Mouse (Mus musculus) embryonic facial prominence, embryonic 14.5 days (tissue): ENCODE measurements around the gene Rlbp1. TPM values are rescaled to one million over a fixed set of nuclear protein-coding genes. Genes with fewer than 3 reads are reported as not detected.

Experiments used
- ATAC-seq: fragments of 200-750 bp; cut with Nextera tagmentation; 2 replicates; pipeline ENCODE4 v1.8.0; 2017; ENCODE audit warnings: low read depth, moderate number of reproducible peaks, moderate TSS enrichment
- DNase-seq: peaks from one replicate; pipeline ENCODE4 v3.0.0-alpha.2; 2015; ENCODE audit warnings: low spot score
- H3K27ac ChIP-seq: fragments of 300-500 bp; sonication (generic); replicated peaks from 2 replicates; pipeline ENCODE4 v1.5.1; 2014; ENCODE audit warnings: low read depth, mild to moderate bottlenecking, low read length, moderate library complexity
- H3K27me3 ChIP-seq: fragments of 300-500 bp; sonication (generic); replicated peaks from 2 replicates; pipeline ENCODE4 v1.6.1; 2014; ENCODE audit warnings: low read length; ENCODE audit not compliant: control insufficient read depth, insufficient read depth
- H3K36me3 ChIP-seq: fragments of 300-500 bp; sonication (generic); 2 replicates; pipeline ENCODE4 v1.6.1; 2014; ENCODE audit warnings: low read length, mixed read lengths; ENCODE audit not compliant: control insufficient read depth, insufficient read depth
- H3K4me1 ChIP-seq: fragments of 300-500 bp; sonication (generic); 2 replicates; pipeline ENCODE4 v1.6.1; 2014; ENCODE audit warnings: antibody characterized with exemption, low read length; ENCODE audit not compliant: control insufficient read depth, insufficient read depth
- H3K4me2 ChIP-seq: fragments of 300-500 bp; sonication (generic); 2 replicates; pipeline ENCODE4 v1.6.1; 2014; ENCODE audit warnings: low read depth, mild to moderate bottlenecking, low read length, moderate library complexity, mixed read lengths
- H3K4me3 ChIP-seq: fragments of 300-500 bp; sonication (generic); 2 replicates; pipeline ENCODE4 v1.5.1; 2014; ENCODE audit warnings: low read depth, mild to moderate bottlenecking, low read length
- H3K9ac ChIP-seq: fragments of 300-500 bp; sonication (generic); 2 replicates; pipeline ENCODE4 v1.6.1; 2014; ENCODE audit warnings: low read depth, mild to moderate bottlenecking, low read length, moderate library complexity, mixed read lengths
- H3K9me3 ChIP-seq: fragments of 300-500 bp; sonication (generic); 2 replicates; pipeline ENCODE4 v1.6.1; 2016; ENCODE audit warnings: low read length; ENCODE audit not compliant: control insufficient read depth
- whole genome bisulfite sequencing: fragments of 180-500 bp; shearing (Covaris S2); extraction: QIAGEN DNeasy Blood & Tissue Kit; methylation state at CpG from one replicate; pipeline ENCODE4 v1.1.7; 2014; 5-methylcytosine and 5-hydroxymethylcytosine counted together
- polyA plus RNA-seq: library from polyadenylated mRNA; unstranded; fragments of >200 nt; fragmentation: Nextera tagmentation; extraction: Ambion mirVana; gene quantifications from 2 replicates; pipeline ENCODE4 v1.2.1, GENCODE M21; 2014

Rlbp1 gene
- polyA plus RNA-seq, 1 experiment from 2014 or later, result 2.5 TPM

DNA sequence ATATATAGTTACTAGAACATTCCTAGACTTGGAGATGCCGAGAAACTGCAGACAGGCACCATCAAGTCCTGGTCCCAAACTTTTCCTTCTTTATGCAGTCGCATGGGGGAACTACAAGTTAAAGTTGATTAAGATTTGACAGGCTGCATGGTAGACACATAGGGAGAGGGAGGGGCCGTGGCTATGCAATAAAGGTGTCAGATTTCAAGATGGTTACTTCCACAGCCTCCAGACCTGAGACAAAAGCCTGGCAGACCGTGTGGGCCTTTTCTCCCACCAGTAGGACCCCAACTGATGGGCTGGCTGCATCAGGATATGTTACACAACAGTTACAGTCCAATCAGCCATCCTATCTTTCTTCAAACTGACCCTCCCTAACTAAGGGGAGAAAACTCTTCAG is 17.4 kb downstream of the Rlbp1 start:
- Histone ChIP-seq H3K4me1 (no peaks in the 10 kb centered on the region; the same call in 1 of the 2 replicates), H3K27ac (no peak overlapping the region), H3K9ac (no peak overlapping the region), H3K4me3 (no peak overlapping the region), H3K36me3 (no peaks in the 10 kb centered on the region), H3K27me3 (no peaks in the 10 kb centered on the region), H3K4me2 (no peak overlapping the region), H3K9me3 (no peaks in the 10 kb centered on the region)
- no peak for DNase-seq
- ATAC-seq, result no peak
- WGBS, result 31% methylated on average over 4 of the region's 4 CpGs

DNA sequence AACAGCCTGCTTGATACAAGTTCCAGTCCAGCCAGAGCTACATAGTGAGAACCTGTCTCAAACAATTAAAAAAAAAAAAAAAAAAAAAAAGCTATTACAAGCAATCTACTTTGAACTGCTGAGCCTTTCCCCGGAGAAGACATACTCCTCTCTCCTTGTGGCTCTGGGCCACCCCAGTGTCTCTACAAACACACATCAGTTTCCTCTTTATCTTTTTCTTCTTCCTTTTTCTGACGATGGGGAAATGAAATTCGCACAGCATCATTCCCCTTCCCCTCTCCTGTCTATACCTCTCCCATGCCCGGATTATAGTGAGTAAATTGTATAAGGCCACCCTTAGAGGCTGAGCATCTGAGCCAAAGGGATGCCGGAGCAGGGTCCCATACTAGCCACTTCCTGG is 18.2 kb downstream of the Rlbp1 start:
- ATAC-seq (no peak), DNase-seq (no peak)
- no peak overlapping the region for H3K27ac ChIP-seq
- no peak overlapping the region for H3K4me2 ChIP-seq
- H3K9me3 ChIP-seq, result no peaks in the 10 kb centered on the region
- H3K4me1 ChIP-seq, result no peaks in the 10 kb centered on the region; the same call in 1 of the 2 replicates
- 76% methylated on average over 5 of the region's 5 CpGs for WGBS
- no peaks in the 10 kb centered on the region for H3K27me3 ChIP-seq
- no peak overlapping the region for H3K9ac ChIP-seq
- H3K36me3 ChIP-seq, result no peaks in the 10 kb centered on the region
- no peak overlapping the region for H3K4me3 ChIP-seq

DNA sequence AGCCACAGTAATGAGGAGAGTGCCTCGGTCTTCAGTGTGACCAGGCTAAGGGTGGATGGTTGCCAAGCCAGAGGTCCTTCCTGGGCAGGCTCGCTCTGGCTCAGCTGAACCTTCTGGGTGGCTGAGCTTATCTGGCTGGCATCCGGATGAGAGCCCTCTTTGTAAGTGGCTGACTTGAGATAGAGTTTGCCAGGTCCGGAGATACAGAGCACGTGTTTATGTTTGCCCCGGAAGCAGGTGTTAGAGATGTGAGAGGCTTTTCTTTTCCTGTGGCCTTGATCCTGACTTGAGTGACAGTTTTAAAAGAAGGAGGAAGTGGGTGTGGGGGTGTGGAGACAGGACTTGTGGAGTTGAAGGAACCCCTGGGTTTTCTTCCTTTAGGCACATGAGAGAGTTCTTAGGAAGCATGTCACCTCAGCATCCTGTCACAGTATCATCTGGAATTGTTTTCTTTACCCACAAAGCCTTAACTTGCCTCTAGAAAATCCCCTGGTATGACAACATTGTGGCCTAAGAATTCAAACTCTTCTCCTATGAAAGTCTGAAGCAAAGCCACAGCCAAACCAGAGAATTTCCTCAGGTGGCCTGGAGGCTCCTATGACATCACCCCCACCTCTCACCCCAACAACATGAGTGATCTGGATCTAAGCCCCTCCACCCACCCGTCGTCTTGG is 23.3 kb downstream of the Rlbp1 start:
- 52% methylated on average over 8 of the region's 8 CpGs for WGBS
- H3K27ac ChIP-seq, result peak overlapping the region; percentile 7

DNA sequence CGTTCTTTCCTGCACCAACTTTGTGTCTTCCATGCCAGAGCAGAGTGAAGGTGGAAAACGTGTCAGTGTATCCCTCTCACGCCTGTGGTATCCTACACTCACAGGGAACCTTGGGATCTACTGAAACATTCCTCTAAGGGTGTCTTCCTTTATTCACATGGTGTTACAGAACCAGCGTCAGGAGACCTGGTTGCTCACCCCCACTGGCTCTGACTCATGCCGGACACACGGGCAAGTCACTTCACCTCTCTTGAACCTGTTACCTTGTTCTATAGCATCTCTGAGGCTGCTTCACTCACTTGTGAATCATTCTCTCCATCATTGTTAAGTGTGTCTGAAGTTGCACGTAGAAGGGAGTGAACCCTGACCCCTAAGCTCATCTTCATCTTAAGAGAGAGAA is 24.0 kb downstream of the Rlbp1 start:
- no peak overlapping the region for H3K4me3 ChIP-seq
- H3K4me1 ChIP-seq, result no peaks in the 10 kb centered on the region
- DNase-seq, result no peak
- no peaks in the 10 kb centered on the region for H3K27me3 ChIP-seq
- no peak for ATAC-seq
- peaks cover 23% of the 10 kb centered on the region for H3K36me3 ChIP-seq
- no peaks in the 10 kb centered on the region for H3K9me3 ChIP-seq
- H3K27ac ChIP-seq, result peak overlapping the region; percentile 28; the same call in 1 of the 2 replicates
- H3K4me2 ChIP-seq, result no peak overlapping the region
- no peak overlapping the region for H3K9ac ChIP-seq
- WGBS, result 95% methylated on average over 7 of the region's 7 CpGs

More for the DNA sequence above, 23.3 kb downstream of the Rlbp1 start:
- Histone ChIP-seq H3K36me3 (peaks cover 18% of the 10 kb centered on the region), H3K4me3 (no peak overlapping the region), H3K27me3 (no peaks in the 10 kb centered on the region), H3K9me3 (no peaks in the 10 kb centered on the region), H3K4me2 (no peak overlapping the region), H3K9ac (no peak overlapping the region), H3K4me1 (no peaks in the 10 kb centered on the region)
- ATAC-seq, result no peak
- peak; percentile 32 for DNase-seq

DNA sequence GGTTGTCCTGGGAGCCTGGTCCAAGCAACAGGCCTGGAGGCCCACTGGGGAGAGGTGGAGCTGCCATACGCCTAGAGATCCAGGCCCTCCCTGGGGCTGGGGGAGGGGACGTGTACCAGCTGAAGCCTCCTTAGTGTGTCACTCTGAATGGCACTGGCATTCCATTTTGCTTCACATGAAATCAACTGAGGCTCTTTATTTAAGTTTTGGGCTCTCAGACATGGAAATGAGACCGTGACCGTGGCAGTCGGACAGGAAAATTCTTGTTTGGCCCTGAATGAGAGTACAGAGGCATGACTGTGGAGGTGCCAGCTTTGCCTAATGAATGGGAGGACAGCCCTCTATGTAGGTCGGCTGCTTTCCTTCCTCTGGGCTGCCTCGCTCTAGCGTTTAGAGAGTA is 24.6 kb downstream of the Rlbp1 start:
- no peaks in the 10 kb centered on the region for H3K4me1 ChIP-seq
- peak; percentile 64 for ATAC-seq
- peak overlapping the region; percentile 48; the same call in 1 of the 2 replicates for H3K27ac ChIP-seq
- no peaks in the 10 kb centered on the region for H3K9me3 ChIP-seq
- no peak overlapping the region for H3K4me2 ChIP-seq
- H3K27me3 ChIP-seq, result no peaks in the 10 kb centered on the region
- no peak overlapping the region for H3K4me3 ChIP-seq
- H3K36me3 ChIP-seq, result peaks cover 27% of the 10 kb centered on the region
- 61% methylated on average over 8 of the region's 8 CpGs for WGBS
- no peak overlapping the region for H3K9ac ChIP-seq
- peak; percentile 37 for DNase-seq

DNA sequence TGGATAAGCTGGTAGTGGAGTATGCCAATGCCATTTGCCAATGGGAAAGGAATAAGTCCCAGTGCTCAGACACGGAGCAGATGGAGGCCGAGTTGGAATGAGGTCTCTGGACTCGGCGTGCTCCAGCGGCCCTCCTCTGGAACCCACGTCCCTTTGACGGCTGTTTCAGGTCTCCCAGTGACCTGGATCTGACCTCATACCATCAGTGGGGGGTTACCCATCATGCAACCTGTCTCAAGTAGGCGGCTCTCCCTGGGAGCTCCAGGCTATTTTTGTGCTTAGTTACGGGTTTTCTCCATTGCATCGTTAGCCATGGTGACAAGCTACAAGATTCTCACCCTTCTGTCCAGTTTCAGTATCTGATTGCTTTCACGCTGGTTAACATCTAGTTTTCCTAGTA is 26.8 kb downstream of the Rlbp1 start:
- no peaks in the 10 kb centered on the region for H3K27me3 ChIP-seq
- no peak overlapping the region for H3K4me2 ChIP-seq
- peaks cover 46% of the 10 kb centered on the region for H3K36me3 ChIP-seq
- H3K9me3 ChIP-seq, result no peaks in the 10 kb centered on the region
- no peak overlapping the region for H3K4me3 ChIP-seq
- WGBS, result 67% methylated on average over 11 of the region's 11 CpGs
- H3K4me1 ChIP-seq, result no peaks in the 10 kb centered on the region
- no peak for DNase-seq
- no peak overlapping the region for H3K9ac ChIP-seq
- ATAC-seq, result no peak
- no peak overlapping the region for H3K27ac ChIP-seq

DNA sequence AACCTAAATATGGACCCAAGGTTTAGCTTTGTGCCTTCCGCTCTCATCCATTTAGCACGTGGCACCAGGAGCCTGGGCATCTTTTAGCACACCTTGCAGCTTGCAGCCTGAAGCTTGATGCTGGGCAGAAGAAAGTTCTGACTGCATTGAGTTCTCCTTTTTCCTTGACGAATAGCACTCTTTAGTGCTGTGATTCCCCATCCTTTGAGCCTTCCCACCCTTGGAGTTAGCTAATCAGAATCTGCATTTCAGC is 27.7 kb downstream of the Rlbp1 start:
- H3K4me3 ChIP-seq, result no peak overlapping the region
- no peak overlapping the region for H3K4me2 ChIP-seq
- no peaks in the 10 kb centered on the region for H3K9me3 ChIP-seq
- no peak for ATAC-seq
- no peak overlapping the region for H3K27ac ChIP-seq
- no peak overlapping the region for H3K9ac ChIP-seq
- no peaks in the 10 kb centered on the region for H3K27me3 ChIP-seq
- no peak for DNase-seq
- H3K4me1 ChIP-seq, result no peaks in the 10 kb centered on the region
- 89% methylated on average over 3 of the region's 3 CpGs for whole genome bisulfite sequencing
- peaks cover 55% of the 10 kb centered on the region for H3K36me3 ChIP-seq

DNA sequence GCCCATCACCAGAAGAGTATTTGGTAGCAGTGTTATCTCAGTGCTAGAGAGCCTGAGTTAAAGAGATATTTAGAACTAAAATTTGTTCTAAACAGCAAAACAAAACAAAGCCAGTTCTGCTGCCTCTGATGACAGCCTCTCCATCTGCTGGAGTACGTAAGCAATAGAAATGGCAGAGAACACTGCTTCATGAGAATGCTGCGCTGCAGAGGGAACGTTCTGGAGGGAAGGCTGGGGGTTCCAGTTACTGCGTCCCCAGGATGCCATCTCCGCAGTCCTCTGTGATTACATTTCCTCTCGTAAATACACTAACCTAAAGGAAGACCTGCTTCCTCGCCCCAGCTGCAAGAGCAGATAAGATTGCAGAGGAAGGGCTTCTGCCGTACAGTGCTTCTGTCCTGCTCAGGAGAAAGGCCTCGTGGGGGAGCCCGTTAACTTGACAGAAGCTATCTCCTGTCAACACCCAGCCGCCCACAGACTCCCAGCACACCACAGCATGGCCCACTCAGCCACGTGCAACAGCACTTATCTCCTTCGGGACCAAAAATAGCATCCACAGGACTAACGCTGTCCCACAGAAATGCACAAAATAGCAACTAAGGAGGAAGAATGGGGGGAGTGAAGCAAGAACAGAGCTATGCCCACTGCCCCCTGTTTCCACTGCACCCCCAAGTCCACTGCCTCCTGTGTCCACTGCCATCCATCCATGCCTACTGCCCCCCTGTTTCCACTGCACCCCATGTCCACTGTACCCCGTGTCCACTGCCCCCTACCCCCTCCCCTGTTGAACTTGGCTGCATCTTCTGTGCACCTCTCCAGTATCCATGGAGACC is 28.3 kb downstream of the Rlbp1 start:
- Histone ChIP-seq H3K27me3 (no peaks in the 10 kb centered on the region), H3K4me2 (no peak overlapping the region), H3K4me1 (no peaks in the 10 kb centered on the region), H3K9me3 (no peaks in the 10 kb centered on the region), H3K4me3 (no peak overlapping the region), H3K36me3 (peaks cover 57% of the 10 kb centered on the region), H3K27ac (no peak overlapping the region), H3K9ac (no peak overlapping the region)
- 76% methylated on average over 15 of the region's 15 CpGs for WGBS
- ATAC-seq, result no peak; the same call in 1 of the 2 replicates
- DNase-seq, result no peak
